Mouse (Mus musculus): ENCODE data around the gene Slc12a6. TPM values are rescaled to one million over a fixed set of nuclear protein-coding genes. Genes with fewer than 3 reads are reported as not detected.

The Slc12a6 gene
- polyA plus RNA-seq, 1 experiment from 2014 or later = 19.2 TPM

- H3K9me3 ChIP-seq (replicated peaks; ENCODE audit: control insufficient read depth, low read length, poor library complexity, severe bottlenecking) = no peaks in the 10 kb centered on the region
- ATAC-seq = no peak
- no peaks in the 10 kb centered on the region for H3K27me3 ChIP-seq (ENCODE audit: control insufficient read depth, insufficient read depth, low read depth, low read length)
- no peak within 1 kb of the TSS for H3K4me3 ChIP-seq (ENCODE audit: low read depth, low read length)
- H3K4me1 ChIP-seq (ENCODE audit: control insufficient read depth, insufficient read depth, low read length) = peaks cover 11% of the 10 kb centered on the region
- no peak within 1 kb of the TSS for H3K9ac ChIP-seq (ENCODE audit: low read depth, low read length)
- H3K36me3 ChIP-seq (ENCODE audit: control insufficient read depth, insufficient read depth, low read length) = no peaks in the 10 kb centered on the region
- WGBS = 67% methylated on average over 10 of the region's 10 CpGs
- H3K27ac ChIP-seq (ENCODE audit: low read length) = no peak within 1 kb of the TSS
- H3K4me2 ChIP-seq (ENCODE audit: low read length) = no peak within 1 kb of the TSS
Observed at GRCm38 (mm10) chr2:112259241-112259962, 6.2 kb upstream of the Slc12a6 start, which contains the start of gene Nutm1. Gene Nutm1 (minus strand): TSS chr2:112259291.

GRCm38 (mm10) chr2:112261748-112262653 lies 3.6 kb upstream of the Slc12a6 start, which contains the start of gene Nop10:
Gene Nop10 (plus strand): TSS chr2:112261926.
- Histone ChIP-seq H3K9ac (ENCODE audit: low read depth, low read length) (peak within 1 kb of the TSS; percentile 68), H3K27me3 (ENCODE audit: control insufficient read depth, insufficient read depth, low read depth, low read length) (no peaks in the 10 kb centered on the region), H3K36me3 (ENCODE audit: control insufficient read depth, insufficient read depth, low read length) (no peaks in the 10 kb centered on the region), H3K27ac (ENCODE audit: low read length) (peak within 1 kb of the TSS; percentile 75), H3K4me3 (ENCODE audit: low read depth, low read length) (peak within 1 kb of the TSS; percentile 61), H3K4me1 (ENCODE audit: control insufficient read depth, insufficient read depth, low read length) (peaks cover 17% of the 10 kb centered on the region), H3K9me3 (replicated peaks; ENCODE audit: control insufficient read depth, low read length, poor library complexity, severe bottlenecking) (no peaks in the 10 kb centered on the region), H3K4me2 (ENCODE audit: low read length) (peak within 1 kb of the TSS; percentile 81)
- peak; percentile 69 for ATAC-seq
- under 1% methylated on average over 36 of the region's 36 CpGs for WGBS

GRCm38 (mm10) chr2:112262779-112263295 lies 2.8 kb upstream of the Slc12a6 start:
- H3K4me3 ChIP-seq (ENCODE audit: low read depth, low read length) = peak overlapping the region; percentile 61
- peak overlapping the region; percentile 68 for H3K9ac ChIP-seq (ENCODE audit: low read depth, low read length)
- no peaks in the 10 kb centered on the region for H3K36me3 ChIP-seq (ENCODE audit: control insufficient read depth, insufficient read depth, low read length)
- no peaks in the 10 kb centered on the region for H3K27me3 ChIP-seq (ENCODE audit: control insufficient read depth, insufficient read depth, low read depth, low read length)
- 31% methylated on average over 4 of the region's 4 CpGs for WGBS
- H3K9me3 ChIP-seq (replicated peaks; ENCODE audit: control insufficient read depth, low read length, poor library complexity, severe bottlenecking) = no peaks in the 10 kb centered on the region
- H3K4me2 ChIP-seq (ENCODE audit: low read length) = peak overlapping the region; percentile 81
- no peak overlapping the region; the same call in 1 of the 2 replicates for H3K27ac ChIP-seq (ENCODE audit: low read length)
- peaks cover 24% of the 10 kb centered on the region for H3K4me1 ChIP-seq (ENCODE audit: control insufficient read depth, insufficient read depth, low read length)
- ATAC-seq = no peak

DNA sequence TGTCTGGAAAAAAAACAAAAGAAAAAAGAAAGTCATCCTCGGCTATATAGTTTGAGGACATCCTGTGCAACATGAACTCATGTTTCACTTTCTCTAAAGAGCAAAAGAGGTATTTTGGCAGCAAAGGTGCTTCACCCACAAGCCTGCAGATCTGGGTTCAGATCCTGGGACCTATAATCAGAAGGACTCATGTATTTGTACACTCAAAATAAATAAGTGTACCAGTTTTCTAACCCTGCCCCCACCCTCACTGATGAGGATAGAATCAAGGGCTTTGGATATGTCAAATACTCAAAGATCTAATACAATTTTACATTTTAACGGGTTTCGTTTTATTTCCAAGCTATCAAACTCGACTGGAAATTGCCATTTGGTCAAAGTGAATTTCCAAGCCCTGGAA lies 1.3 kb upstream of the Slc12a6 start:
- 81% methylated on average over 4 of the region's 4 CpGs for WGBS
- Histone ChIP-seq H3K36me3 (ENCODE audit: control insufficient read depth, insufficient read depth, low read length) (no peaks in the 10 kb centered on the region), H3K9ac (ENCODE audit: low read depth, low read length) (no peak overlapping the region), H3K27ac (ENCODE audit: low read length) (no peak overlapping the region), H3K9me3 (replicated peaks; ENCODE audit: control insufficient read depth, low read length, poor library complexity, severe bottlenecking) (no peaks in the 10 kb centered on the region), H3K4me2 (ENCODE audit: low read length) (no peak overlapping the region), H3K4me1 (ENCODE audit: control insufficient read depth, insufficient read depth, low read length) (peaks cover 35% of the 10 kb centered on the region), H3K4me3 (ENCODE audit: low read depth, low read length) (no peak overlapping the region), H3K27me3 (ENCODE audit: control insufficient read depth, insufficient read depth, low read depth, low read length) (no peaks in the 10 kb centered on the region)
- no peak for ATAC-seq

DNA sequence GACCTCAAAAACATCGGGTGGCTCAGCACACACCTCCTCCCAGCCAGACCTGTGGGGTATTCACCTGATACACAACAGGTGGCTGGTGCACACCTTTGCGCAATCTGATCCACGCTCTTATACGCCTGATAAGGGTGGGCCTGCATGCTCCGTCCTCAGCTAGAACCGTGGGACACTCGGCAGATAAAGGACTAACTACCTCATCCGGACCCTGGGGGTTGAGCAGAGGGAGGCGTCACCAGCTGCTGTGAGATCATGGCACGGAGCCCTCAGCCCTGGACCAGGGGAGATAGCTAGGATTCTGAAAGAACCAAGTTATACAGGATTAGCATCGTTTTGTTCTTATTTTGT lies 592 bp downstream of the Slc12a6 start, which contains the start of gene Gm21985:
Gene Gm21985 (plus strand): TSS at position 73 of the 351 bp plus-strand sequence.
- Histone ChIP-seq H3K36me3 (ENCODE audit: control insufficient read depth, insufficient read depth, low read length) (no peaks in the 10 kb centered on the region), H3K27me3 (ENCODE audit: control insufficient read depth, insufficient read depth, low read depth, low read length) (no peaks in the 10 kb centered on the region), H3K4me2 (ENCODE audit: low read length) (peak within 1 kb of the TSS; percentile 92), H3K4me1 (ENCODE audit: control insufficient read depth, insufficient read depth, low read length) (peaks cover 43% of the 10 kb centered on the region), H3K27ac (ENCODE audit: low read length) (peak within 1 kb of the TSS; percentile 93), H3K4me3 (ENCODE audit: low read depth, low read length) (peak within 1 kb of the TSS; percentile 91), H3K9me3 (replicated peaks; ENCODE audit: control insufficient read depth, low read length, poor library complexity, severe bottlenecking) (no peaks in the 10 kb centered on the region), H3K9ac (ENCODE audit: low read depth, low read length) (peak within 1 kb of the TSS; percentile 72)
- 1% methylated on average over 11 of the region's 11 CpGs for WGBS
- peak; percentile 33 for ATAC-seq

DNA sequence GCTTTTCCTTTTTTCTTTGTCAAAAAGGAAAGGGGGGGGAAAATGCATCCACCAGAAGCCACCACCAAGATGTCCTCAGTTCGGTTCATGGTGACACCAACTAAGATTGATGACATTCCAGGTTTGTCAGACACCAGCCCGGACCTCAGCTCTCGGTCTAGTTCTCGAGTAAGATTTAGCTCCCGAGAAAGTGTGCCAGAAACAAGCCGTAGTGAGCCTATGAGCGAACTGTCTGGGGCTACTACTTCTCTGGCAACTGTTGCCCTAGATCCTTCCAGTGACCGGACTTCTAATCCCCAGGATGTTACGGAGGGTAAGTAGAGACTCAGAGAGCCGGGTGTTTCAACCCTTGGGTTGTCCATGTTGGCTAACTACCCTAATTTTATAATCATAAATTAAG lies 1.2 kb downstream of the Slc12a6 start:
- Histone ChIP-seq H3K27me3 (ENCODE audit: control insufficient read depth, insufficient read depth, low read depth, low read length) (no peaks in the 10 kb centered on the region), H3K4me3 (ENCODE audit: low read depth, low read length) (peak overlapping the region; percentile 91), H3K36me3 (ENCODE audit: control insufficient read depth, insufficient read depth, low read length) (no peaks in the 10 kb centered on the region), H3K4me1 (ENCODE audit: control insufficient read depth, insufficient read depth, low read length) (peaks cover 48% of the 10 kb centered on the region), H3K4me2 (ENCODE audit: low read length) (peak overlapping the region; percentile 92), H3K27ac (ENCODE audit: low read length) (no peak overlapping the region), H3K9me3 (replicated peaks; ENCODE audit: control insufficient read depth, low read length, poor library complexity, severe bottlenecking) (no peaks in the 10 kb centered on the region), H3K9ac (ENCODE audit: low read depth, low read length) (peak overlapping the region; percentile 72)
- 48% methylated on average over 10 of the region's 10 CpGs for WGBS
- ATAC-seq = no peak

- 76% methylated on average over 8 of the region's 8 CpGs for WGBS
- no peaks in the 10 kb centered on the region for H3K36me3 ChIP-seq (ENCODE audit: control insufficient read depth, insufficient read depth, low read length)
- no peaks in the 10 kb centered on the region for H3K9me3 ChIP-seq (replicated peaks; ENCODE audit: control insufficient read depth, low read length, poor library complexity, severe bottlenecking)
- H3K4me3 ChIP-seq (ENCODE audit: low read depth, low read length) = peak overlapping the region; percentile 91
- peak overlapping the region; percentile 92 for H3K4me2 ChIP-seq (ENCODE audit: low read length)
- no peaks in the 10 kb centered on the region for H3K27me3 ChIP-seq (ENCODE audit: control insufficient read depth, insufficient read depth, low read depth, low read length)
- peaks cover 45% of the 10 kb centered on the region for H3K4me1 ChIP-seq (ENCODE audit: control insufficient read depth, insufficient read depth, low read length)
- no peak for ATAC-seq
- no peak overlapping the region for H3K27ac ChIP-seq (ENCODE audit: low read length)
- H3K9ac ChIP-seq (ENCODE audit: low read depth, low read length) = no peak overlapping the region
Observed at GRCm38 (mm10) chr2:112267547-112268269, 2.1 kb downstream of the Slc12a6 start.

GRCm38 (mm10) chr2:112270011-112270410 lies 4.4 kb downstream of the Slc12a6 start:
- no peaks in the 10 kb centered on the region for H3K9me3 ChIP-seq (replicated peaks; ENCODE audit: control insufficient read depth, low read length, poor library complexity, severe bottlenecking)
- H3K27ac ChIP-seq (ENCODE audit: low read length) = no peak overlapping the region
- no peak for ATAC-seq
- 95% methylated on average over 2 of the region's 2 CpGs for WGBS
- no peaks in the 10 kb centered on the region for H3K36me3 ChIP-seq (ENCODE audit: control insufficient read depth, insufficient read depth, low read length)
- H3K27me3 ChIP-seq (ENCODE audit: control insufficient read depth, insufficient read depth, low read depth, low read length) = no peaks in the 10 kb centered on the region
- 0 out of 2 replicates have a peak overlapping the region, but pooled peaks have one; percentile 16 for H3K9ac ChIP-seq (ENCODE audit: low read depth, low read length)
- H3K4me1 ChIP-seq (ENCODE audit: control insufficient read depth, insufficient read depth, low read length) = peaks cover 37% of the 10 kb centered on the region
- H3K4me3 ChIP-seq (ENCODE audit: low read depth, low read length) = no peak overlapping the region
- peak overlapping the region; percentile 30 for H3K4me2 ChIP-seq (ENCODE audit: low read length)

Measured in midbrain, embryonic 16.5 days (tissue).